Mouse (Mus musculus) lung, embryonic 16.5 days (tissue): ENCODE measurements around the gene Psg19. TPM values are rescaled to one million over a fixed set of nuclear protein-coding genes. Genes with fewer than 3 reads are reported as not detected.
"Not testable (repeated sequence)": the region's sequence is repeated elsewhere in the genome, so short reads cannot be mapped to it uniquely, and the experiment has no call there.

Experiments
- ATAC-seq: fragments of 200-750 bp; cut with Nextera tagmentation; 2 replicates; pipeline ENCODE4 v1.8.0; 2017; ENCODE audit warnings: low read depth, mild to moderate bottlenecking, moderate library complexity
- H3K27ac ChIP-seq: fragments of 300-500 bp; sonication (generic); 2 replicates; pipeline ENCODE4 v1.5.1; 2014; ENCODE audit warnings: mild to moderate bottlenecking, control low read depth, low read length
- H3K27me3 ChIP-seq: fragments of 300-500 bp; sonication (generic); 2 replicates; pipeline ENCODE4 v1.6.1; 2014; ENCODE audit warnings: low read depth, low read length, mixed read lengths; ENCODE audit not compliant: control insufficient read depth, insufficient read depth
- H3K36me3 ChIP-seq: fragments of 300-500 bp; sonication (generic); 2 replicates; pipeline ENCODE4 v1.6.1; 2014; ENCODE audit warnings: low read length; ENCODE audit not compliant: control insufficient read depth, insufficient read depth
- H3K4me1 ChIP-seq: fragments of 300-500 bp; sonication (generic); replicated peaks from 2 replicates; pipeline ENCODE4 v1.6.1; 2014; ENCODE audit warnings: low read length, mixed read lengths; ENCODE audit not compliant: control insufficient read depth, insufficient read depth
- H3K4me2 ChIP-seq: fragments of 300-500 bp; sonication (generic); 2 replicates; pipeline ENCODE4 v1.6.1; 2014; ENCODE audit warnings: low read depth, low read length, control low read depth
- H3K4me3 ChIP-seq: fragments of 300-500 bp; sonication (generic); 2 replicates; pipeline ENCODE4 v1.5.1; 2014; ENCODE audit warnings: mild to moderate bottlenecking, low read length, control low read depth
- H3K9ac ChIP-seq: fragments of 300-500 bp; sonication (generic); 2 replicates; pipeline ENCODE4 v1.6.1; 2014; ENCODE audit warnings: low read length, control low read depth
- H3K9me3 ChIP-seq: fragments of 300-500 bp; sonication (generic); 2 replicates; pipeline ENCODE4 v1.6.1; 2016; ENCODE audit warnings: low read length; ENCODE audit not compliant: control insufficient read depth
- WGBS: fragments of 180-500 bp; shearing (Covaris S2); extraction: QIAGEN DNeasy Blood & Tissue Kit; methylation state at CpG from one replicate; pipeline ENCODE4 v1.1.7; 2014; 5-methylcytosine and 5-hydroxymethylcytosine counted together
- polyA plus RNA-seq: library from polyadenylated mRNA; unstranded; fragments of >200 nt; fragmentation: Nextera tagmentation; extraction: Ambion mirVana; gene quantifications from 2 replicates; pipeline ENCODE4 v1.2.1, GENCODE M21; 2015

Gene Psg19
- polyA plus RNA-seq, 1 experiment from 2014 or later = not detected

DNA sequence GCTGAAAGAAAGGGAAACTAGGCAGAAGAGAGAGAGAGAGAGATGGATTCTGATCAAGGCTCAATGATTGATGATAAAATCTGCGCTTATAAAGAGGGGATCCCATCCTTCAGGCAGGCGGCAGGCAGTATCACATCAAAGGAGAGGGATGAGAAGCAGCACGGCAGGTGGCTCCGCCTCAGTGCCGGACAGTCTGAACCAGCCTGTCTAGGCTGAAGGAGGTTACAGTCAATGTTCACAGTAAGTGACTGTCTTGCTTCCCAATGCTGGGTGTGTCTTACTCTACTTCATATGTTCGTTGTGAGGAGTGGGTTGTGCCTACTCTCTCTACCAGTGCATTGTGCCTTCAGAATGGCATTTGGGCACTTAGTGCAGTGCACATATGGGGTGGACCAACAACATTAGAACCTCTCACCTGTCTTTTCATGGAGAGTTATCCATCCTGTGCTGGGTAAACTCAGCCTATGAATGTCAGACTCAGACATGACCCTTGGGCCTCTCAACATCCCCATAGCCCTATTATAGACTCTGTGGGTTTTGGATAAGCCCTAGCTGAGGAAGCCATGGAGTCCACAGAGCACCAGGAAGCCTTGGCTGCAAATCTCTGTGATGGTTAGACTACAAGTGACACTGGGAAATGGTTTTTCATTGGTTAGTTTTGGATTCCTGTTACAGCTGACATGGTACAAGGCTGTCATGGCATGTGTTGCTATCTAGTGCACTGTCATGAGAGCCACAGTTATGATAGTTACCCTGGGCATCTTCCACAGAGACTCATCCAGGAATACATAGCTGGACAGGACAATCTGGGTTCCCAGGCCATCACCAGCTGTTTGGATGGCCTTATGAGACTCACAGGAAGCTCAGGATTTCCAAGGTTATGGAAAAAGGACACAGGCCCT, 49.1 kb downstream of the Psg19 start:
- Histone ChIP-seq H3K27ac (no peak overlapping the region), H3K36me3 (no peaks in the 10 kb centered on the region), H3K9ac (no peak overlapping the region), H3K4me3 (no peak overlapping the region), H3K4me1 (no peaks in the 10 kb centered on the region), H3K27me3 (peaks cover 12% of the 10 kb centered on the region), H3K9me3 (peaks cover 3% of the 10 kb centered on the region; the same call in 1 of the 2 replicates), H3K4me2 (no peak overlapping the region)
- WGBS = 22% methylated on average over 6 of the region's 6 CpGs
- ATAC-seq = 0 out of 2 replicates have a peak, but pooled peaks have one; percentile 15

DNA sequence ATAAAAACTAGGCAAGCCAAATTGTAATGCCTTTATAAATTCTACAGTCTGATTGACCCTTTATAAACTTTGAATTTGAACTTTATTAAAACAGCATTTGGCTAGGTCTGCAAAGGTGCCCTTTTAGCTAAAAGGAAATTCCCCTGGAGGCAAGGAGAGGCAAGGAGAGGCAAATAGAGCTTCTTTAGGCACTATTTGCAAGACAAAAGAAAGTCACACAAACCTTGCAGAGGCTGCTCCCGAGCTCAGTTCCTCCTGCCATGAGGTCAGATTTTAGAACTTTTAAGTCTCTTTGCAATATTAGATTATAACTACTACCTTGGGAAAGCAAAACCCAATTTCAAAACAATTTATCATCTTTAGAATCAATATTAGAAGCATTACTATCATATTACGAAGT, 50.9 kb downstream of the Psg19 start:
- not testable (repeated sequence) for H3K4me3 ChIP-seq, H3K4me2 ChIP-seq, H3K4me1 ChIP-seq, H3K27ac ChIP-seq, H3K9me3 ChIP-seq, H3K36me3 ChIP-seq, ATAC-seq, H3K9ac ChIP-seq
- WGBS = 52% methylated on average over 2 of the region's 2 CpGs
- peaks cover 12% of the 10 kb centered on the region for H3K27me3 ChIP-seq

GRCm38 (mm10) chr7:18746189-18746860, 52.0 kb downstream of the Psg19 start:
- H3K9ac ChIP-seq = no peak overlapping the region
- ATAC-seq = no peak
- H3K27me3 ChIP-seq = peaks cover 12% of the 10 kb centered on the region
- H3K4me3 ChIP-seq = no peak overlapping the region
- H3K4me1 ChIP-seq = no peaks in the 10 kb centered on the region
- H3K9me3 ChIP-seq = peaks cover 3% of the 10 kb centered on the region; the same call in 1 of the 2 replicates
- WGBS = 15% methylated on average over 20 of the region's 20 CpGs
- no peak overlapping the region for H3K27ac ChIP-seq
- H3K36me3 ChIP-seq = no peaks in the 10 kb centered on the region
- H3K4me2 ChIP-seq = peak overlapping the region; percentile 37; the same call in 1 of the 2 replicates

Other genes with a start within 250 kb of the Psg19 start
- gene Psg27, start 231.2 kb downstream of the Psg19 start, polyA plus RNA-seq = not detected in 2 replicates
- gene Psg23, start 182.0 kb downstream of the Psg19 start, polyA plus RNA-seq = not detected in 2 replicates
- not detected in 2 replicates for gene Psg21, start 141.8 kb downstream of the Psg19 start, polyA plus RNA-seq
- gene Psg20, start 112.3 kb downstream of the Psg19 start, polyA plus RNA-seq = not detected in 2 replicates
- not detected in 2 replicates for gene Psg22, start 80.4 kb downstream of the Psg19 start, polyA plus RNA-seq
- gene Psg17, start 23.1 kb upstream of the Psg19 start, polyA plus RNA-seq = 0.06 TPM in 1 of 2 replicates, not detected in the other
- 2.3 and 3.0 TPM in 2 replicates for gene Mill2, start 41.4 kb upstream of the Psg19 start, polyA plus RNA-seq
- 12.5 and 18.1 TPM in 2 replicates for gene Pglyrp1, start 72.8 kb upstream of the Psg19 start, polyA plus RNA-seq
- gene Ccdc61, start 111.9 kb upstream of the Psg19 start, polyA plus RNA-seq = 30.8 and 32.7 TPM in 2 replicates
- 0.89 and 0.99 TPM in 2 replicates for gene Nova2, start 127.4 kb upstream of the Psg19 start, polyA plus RNA-seq
- gene Nanos2, start 188.9 kb upstream of the Psg19 start, polyA plus RNA-seq = not detected in 2 replicates
- gene Mypop, start 192.7 kb upstream of the Psg19 start, polyA plus RNA-seq = 2.1 and 2.8 TPM in 2 replicates
- gene Irf2bp1, start 205.5 kb upstream of the Psg19 start, polyA plus RNA-seq = 16.0 and 16.5 TPM in 2 replicates
- gene Foxa3, start 225.0 kb upstream of the Psg19 start, polyA plus RNA-seq = 2.3 TPM in 2 replicates
- gene Sympk, start 225.9 kb upstream of the Psg19 start, polyA plus RNA-seq = 27.4 and 27.5 TPM in 2 replicates